Mouse (Mus musculus) brain, embryonic 14.5 days (tissue): ENCODE data around the gene Atrnl1.

ENCODE experiments used
- CTCF ChIP-seq: fragments of 200-500 bp; IDR thresholded peaks from 2 replicates; pipeline ENCODE4 v1.5.1; 2012; ENCODE audit warnings: inconsistent platforms, mild to moderate bottlenecking, moderate library complexity, borderline replicate concordance; ENCODE audit not compliant: insufficient read depth, insufficient read length; ENCODE audit errors: extremely low read depth
- POLR2A ChIP-seq: fragments of 200-500 bp; IDR thresholded peaks from 2 replicates; pipeline ENCODE4 v1.6.1; 2012; ENCODE audit warnings: mild to moderate bottlenecking, inconsistent platforms, borderline replicate concordance; ENCODE audit not compliant: poor library complexity, insufficient read depth, insufficient read length, severe bottlenecking; ENCODE audit errors: extremely low read depth

DNA sequence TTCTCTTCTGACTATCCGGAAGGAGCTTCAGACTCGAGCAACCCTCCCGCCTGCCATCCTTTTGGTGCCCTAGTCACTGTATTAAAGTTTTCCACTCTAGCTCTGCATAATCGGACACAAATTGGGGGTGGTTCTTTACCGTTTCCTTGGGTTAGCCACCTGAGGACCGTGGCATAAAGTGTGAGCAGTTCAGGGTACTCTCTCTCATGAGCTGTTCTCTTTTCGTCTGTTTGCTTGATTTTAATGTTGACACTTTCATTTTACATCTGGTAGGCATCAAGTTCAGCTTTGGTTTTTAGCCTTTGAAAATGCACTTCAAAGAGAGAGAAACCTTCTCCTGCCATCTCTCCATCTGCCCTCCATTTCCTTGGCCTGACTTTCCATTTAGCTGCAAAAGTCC, 484.9 kb downstream of the Atrnl1 start:
- no peak for TF ChIP-seq POLR2A
- no peak for TF ChIP-seq CTCF
